Mouse (Mus musculus) gastrocnemius, postnatal 36 days (tissue): Measurements from ENCODE around the gene Hist1h4f. TPM values are rescaled to one million over a fixed set of nuclear protein-coding genes. Genes with fewer than 3 reads are reported as not detected.
A peak's percentile ranks its signal among the peaks of the same experiment; 100 is the strongest.
"Not testable (repeated sequence)": the region's sequence is repeated elsewhere in the genome, so short reads cannot be mapped to it uniquely, and the experiment has no call there.

Experiments used
- DNase-seq, 2 experiments: peaks; one replicate each; pipeline ENCODE4 v3.0.0; 2022
- intact Hi-C: fragments of 180-260 bp; cut with DNase I; formaldehyde crosslinking; loops from one replicate; pipeline ENCODE4 v1.15.1; 2025
- total RNA-seq, 2 experiments: library from RNA; stranded (reverse); gene quantifications; 2 replicates each; pipeline ENCODE4 v1.2.3; 2021

Hist1h4f gene
- total RNA-seq, 2 experiments from 2014 or later: 12.5 to 22.4 TPM

DNA sequence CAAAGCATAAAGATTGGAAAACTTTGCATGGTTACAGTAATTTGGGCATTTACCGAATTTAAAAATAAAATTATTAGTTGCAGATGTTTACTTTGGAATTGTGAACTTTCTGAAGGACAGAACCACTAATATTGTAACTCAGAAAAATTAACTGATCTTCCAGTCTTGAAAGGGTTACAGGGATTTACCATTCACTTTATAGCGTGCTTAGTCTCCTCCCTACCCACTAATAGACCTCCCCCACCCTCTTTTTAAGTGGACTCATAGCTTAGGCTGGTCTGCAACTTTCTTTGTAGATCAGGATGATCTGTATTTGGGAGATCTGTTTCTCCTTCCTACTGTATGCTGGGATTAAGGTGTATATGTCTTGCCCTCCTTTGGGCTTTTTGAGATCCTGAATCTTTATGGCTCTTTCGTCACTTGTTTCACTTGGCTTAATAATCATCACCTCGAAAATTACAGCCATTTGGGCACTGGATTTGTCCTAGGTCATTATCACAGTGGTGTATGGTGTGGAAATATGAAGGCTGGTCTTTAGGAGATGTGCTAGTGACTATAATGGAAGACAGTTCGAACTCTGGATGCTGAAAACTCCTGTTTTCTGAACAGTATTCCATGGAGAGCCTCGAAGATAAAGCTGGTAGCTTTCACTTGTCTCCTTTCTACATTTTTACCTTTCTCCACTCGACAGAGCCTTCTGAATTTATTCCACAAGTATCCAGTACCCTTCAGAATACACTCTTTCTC is 15.2 kb downstream of the Hist1h4f start:
- DNase-seq: no peak
- intact Hi-C loops: no loop called here

DNA sequence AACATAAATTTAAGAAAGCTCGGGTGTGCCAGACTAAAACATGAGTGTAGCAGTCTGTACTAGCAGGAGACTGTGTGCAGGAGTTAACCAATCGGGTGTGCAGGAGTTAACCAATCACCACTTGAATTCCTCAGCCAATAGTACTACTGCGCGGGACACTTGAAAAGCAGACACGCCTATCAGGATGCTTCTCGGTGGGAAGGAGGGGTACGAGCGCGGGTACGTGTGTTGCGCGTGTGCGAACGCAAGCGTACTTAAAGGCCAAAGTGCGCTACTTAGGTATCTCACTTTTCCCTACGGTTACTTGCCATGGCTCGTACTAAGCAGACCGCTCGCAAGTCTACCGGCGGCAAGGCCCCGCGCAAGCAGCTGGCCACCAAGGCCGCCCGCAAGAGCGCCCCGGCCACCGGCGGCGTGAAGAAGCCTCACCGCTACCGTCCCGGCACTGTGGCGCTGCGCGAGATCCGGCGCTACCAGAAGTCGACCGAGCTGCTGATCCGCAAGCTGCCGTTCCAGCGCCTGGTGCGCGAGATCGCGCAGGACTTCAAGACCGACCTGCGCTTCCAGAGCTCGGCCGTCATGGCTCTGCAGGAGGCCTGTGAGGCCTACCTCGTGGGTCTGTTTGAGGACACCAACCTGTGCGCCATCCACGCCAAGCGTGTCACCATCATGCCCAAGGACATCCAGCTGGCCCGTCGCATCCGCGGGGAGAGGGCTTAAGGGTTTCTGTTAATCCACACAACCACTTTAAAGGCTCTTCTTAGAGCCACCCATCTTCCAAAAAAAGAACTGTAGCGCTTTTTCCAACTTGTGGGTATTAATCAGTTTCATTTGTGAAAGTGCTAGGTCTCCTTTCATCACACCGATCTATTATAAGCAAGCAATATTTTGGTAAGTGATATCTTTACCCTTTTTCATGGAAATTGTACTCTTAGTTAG is 16.0 kb downstream of the Hist1h4f start, which contains the start of gene Hist1h3g:
Gene Hist1h3g (plus strand): TSS at position 286 of the 939 bp plus-strand sequence.
- DNase-seq: peak; percentile 57 to 70
- intact Hi-C loops: not testable (repeated sequence)

DNA sequence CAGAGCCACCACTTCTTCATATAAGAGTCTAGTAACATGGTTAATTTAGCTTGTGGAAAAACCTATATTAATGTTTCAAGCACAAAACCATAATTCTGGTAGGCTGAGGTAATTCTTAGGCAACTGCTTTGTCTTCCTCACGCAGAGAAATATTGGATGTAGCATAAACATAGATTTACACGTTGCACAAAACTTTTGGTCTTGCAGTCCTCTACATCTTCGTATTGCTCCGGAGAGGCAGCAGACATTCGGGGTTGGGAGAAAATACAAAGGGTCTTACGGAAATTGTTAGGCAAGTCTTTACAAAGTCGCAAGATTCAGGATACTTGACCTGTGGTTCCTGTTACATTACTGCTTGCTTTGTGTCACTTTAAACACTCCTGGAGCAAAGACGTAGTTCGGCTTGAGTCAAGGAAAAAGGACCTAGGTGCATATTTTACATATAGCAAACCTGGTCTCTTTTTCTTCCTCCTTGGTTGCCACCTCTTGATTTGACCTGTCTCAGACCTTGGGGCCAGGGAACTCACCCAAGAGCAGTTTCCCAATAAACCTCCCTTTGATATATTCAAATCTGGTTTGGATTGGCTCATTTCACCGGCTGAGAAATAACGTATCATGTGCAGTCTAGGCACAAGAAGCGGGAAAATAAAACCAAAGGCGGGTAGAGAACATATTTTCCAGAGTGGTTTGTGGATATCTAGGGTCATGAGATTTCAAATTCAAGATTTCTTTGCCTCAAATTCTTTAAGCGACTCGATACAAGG is 16.9 kb downstream of the Hist1h4f start:
- DNase-seq: no peak
- intact Hi-C loops: no loop called here

DNA sequence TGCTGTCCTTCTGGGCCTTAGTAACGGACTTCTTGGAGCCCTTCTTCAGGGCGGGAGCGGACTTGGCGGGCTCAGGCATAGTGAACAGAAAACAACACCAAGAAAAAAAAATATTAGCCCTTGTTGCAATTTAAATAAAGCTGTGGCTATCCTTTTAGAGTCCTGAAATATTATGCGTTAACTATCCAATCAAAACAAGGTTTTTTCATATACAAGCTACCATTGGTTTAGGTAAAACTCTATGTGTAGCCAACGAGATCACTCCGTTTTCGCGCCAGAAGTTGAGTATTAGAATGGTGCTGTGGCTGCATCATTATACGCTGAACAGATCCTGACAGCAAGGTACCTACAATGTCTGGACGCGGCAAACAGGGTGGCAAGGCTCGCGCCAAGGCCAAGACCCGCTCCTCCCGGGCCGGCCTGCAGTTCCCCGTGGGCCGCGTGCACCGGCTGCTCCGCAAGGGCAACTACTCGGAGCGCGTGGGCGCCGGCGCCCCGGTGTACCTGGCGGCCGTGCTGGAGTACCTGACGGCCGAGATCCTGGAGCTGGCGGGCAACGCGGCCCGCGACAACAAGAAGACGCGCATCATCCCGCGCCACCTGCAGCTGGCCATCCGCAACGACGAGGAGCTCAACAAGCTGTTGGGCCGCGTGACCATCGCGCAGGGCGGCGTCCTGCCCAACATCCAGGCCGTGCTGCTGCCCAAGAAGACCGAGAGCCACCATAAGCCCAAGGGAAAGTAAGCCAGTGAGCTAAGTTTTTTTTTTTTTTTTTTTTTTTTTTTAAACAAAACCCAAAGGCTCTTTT is 17.7 kb downstream of the Hist1h4f start, which contains the start of gene Hist1h2af:
Gene Hist1h2af (plus strand): TSS at position 347 of the 808 bp plus-strand sequence.
- intact Hi-C loops, DNase-seq: not testable (repeated sequence)

DNA sequence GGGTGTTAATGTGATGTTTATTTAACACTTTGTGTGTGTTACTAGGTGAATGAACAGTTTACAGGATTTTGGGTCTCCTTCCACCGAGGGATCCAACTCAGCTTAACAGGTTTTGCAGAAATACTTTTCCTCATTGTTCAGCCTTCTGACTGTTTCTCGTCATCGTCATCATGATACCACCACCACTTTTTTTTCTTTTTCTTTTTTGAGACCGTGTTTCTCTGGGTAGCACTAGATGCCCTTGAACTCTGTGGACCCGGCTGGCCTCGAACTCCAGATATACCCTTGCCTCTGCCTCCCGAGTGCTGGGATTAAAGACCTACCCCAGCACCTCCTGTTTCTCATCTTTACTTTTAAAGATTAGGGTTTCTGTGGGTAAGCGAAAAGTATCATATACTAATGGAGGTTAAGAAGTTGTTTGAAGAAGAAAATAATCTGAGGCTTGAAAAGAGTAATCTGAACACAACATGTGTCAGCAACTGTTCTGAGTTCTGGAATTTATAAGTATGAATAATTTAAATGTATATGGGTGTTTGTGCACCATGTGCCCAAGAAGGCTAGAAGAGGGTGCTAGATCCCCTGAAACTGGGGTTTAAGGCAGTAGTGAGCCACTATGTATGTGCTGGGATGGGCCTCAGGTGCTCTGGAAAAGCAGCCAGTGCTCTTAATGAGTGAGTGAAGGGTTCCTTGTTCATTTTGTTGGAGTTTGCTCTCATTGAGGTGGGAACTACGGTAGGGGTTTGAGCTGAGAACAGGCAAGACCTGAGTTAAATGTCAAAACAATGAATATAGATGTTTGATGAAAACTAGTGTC is 19.0 kb downstream of the Hist1h4f start:
- intact Hi-C loops: no loop called here
- DNase-seq: no peak

DNA sequence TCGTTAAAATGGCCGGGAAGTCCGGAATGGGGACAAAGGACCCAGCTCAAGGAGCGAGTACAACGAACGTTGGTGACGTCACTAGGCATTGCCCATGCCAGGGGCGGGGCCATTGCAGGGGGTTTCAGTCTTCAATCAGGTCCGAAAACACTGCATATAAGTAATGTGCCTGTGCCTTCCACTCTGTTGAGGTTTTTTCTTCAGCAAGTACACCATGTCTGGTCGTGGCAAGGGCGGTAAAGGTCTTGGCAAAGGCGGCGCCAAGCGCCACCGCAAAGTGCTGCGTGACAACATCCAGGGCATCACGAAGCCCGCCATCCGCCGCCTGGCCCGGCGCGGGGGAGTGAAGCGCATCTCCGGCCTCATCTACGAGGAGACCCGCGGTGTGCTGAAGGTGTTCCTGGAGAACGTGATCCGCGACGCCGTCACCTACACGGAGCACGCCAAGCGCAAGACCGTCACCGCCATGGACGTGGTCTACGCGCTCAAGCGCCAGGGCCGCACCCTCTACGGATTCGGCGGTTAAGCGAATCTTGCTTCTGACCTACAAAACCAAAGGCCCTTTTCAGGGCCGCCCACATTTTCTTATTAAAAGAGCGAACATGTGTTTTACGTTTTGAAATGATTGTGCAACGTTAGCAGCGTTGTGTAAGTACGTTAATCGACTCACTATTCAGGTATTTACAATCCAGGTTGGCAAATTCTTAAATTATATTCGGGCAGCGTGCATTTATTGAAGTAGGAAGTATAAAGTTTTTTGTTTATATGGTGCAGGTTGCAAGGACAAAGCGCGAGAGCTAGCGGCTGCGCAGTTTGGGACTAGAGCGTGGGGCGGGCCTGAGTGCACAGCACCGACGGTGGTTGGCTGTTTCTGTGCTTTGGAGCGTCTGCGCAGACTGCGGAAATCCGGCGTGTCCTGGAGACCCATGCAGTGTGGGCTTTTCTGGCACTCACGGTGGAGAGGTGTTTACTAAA is 20.3 kb downstream of the Hist1h4f start, which contains the start of gene Hist1h4h:
Gene Hist1h4h (plus strand): TSS at position 150 of the 975 bp plus-strand sequence.
- DNase-seq: peak; percentile 88
- intact Hi-C loops: no loop called here

DNA sequence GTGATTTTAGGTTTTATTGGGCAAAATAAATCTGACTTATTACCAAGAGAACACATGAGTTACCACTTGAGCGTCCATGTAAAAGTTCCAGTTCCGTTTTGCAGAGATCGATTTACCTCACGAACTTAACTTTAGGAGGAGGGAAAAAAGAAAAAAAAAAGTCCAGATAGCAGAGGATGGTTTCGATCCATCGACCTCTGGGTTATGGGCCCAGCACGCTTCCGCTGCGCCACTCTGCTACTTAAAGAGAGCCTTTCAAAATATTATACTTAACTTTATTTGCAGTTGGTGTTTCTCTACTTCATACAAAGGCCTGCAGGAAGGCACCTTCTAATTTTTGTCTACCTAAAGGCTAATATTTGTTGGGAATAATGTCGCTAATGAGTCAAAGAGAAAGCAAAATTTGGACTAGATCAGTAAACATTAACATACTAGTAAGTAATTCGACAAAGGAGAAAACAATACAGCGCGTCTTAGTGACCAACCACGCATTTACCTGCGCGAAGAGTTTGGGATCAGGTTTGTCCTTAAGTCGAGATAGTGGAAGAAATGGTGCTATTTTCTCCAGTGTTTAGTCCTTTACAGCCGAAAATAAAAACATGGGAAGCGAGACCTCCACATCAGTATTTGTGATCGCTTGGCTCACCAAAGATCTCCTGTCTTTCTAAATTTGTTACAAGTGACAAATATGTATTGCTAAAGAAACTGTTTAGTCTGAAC is 21.1 kb downstream of the Hist1h4f start:
- peak in 1 of 2 experiments; percentile 65 for DNase-seq
- intact Hi-C loops: no loop called here

DNA sequence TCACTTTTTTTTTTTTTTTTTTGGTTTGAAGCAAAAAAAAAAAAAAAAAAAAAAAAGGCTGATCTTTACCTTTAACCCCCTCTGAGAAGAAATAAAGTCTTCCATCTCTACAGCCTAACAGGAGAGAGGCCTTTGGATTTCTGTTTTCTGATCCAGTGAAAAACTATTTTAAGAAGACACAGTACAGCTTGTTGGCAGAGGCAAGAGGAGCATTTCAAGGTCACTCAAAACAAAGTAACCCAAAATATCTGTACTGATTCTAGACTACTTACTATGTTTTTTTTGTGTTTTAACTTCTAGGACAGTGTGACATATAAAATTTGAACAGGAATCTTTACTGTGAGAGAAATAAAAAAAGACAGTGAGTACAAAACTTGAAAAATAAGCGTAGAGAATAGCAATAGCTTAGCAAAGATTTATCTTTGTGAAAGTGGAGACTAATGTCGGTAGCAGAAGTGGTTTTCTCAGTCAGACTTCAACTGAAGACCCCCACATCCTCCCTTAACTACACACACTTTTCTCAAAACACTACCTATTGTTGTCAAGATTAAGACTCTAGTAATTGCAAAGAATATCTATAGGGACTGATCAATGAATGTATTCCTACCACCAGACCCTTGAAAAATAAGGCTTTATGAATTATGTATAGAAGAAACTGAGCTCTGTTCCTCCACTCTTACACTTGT is 21.8 kb downstream of the Hist1h4f start:
- no peak for DNase-seq
- intact Hi-C loops: no loop called here

DNA sequence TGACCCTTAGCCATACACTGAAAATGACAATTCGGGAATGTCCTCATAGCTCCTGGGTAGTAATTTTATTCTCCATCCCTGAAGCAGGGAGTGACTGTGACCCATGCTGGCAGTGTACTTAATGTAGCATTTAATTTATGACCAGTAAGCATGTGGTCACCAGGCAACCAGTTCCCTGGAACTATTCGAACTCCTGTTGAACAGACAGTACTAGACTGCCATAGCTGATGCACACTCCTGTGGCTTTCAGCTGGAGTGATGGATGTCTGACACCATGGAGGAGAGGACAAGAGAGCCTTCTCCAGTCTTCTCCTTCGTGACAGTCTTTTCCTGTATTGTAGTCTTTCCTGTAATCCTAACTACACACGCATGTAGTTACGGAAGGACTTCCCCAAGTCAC is 22.4 kb downstream of the Hist1h4f start:
- intact Hi-C loops: no loop called here
- no peak for DNase-seq

DNA sequence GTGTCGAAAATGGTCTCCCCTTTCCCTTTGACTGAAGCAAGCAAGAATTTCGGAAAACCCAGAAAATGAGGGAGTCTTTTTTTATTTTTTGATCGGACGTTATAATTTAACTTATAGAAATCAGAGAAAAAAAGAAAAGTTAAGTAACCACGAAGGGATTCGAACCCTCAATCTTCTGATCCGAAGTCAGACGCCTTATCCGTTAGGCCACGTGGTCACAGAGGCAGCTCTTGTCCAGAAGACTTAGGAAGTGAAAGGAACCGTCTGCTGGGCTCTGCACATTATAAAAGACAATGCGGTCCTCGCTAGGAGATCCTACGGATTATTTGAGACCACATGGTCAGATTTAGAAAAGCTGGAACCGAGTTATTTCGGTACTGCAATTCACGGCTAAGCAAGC is 25.1 kb downstream of the Hist1h4f start:
- DNase-seq: peak; percentile 82 to 86
- intact Hi-C loops: no loop called here

DNA sequence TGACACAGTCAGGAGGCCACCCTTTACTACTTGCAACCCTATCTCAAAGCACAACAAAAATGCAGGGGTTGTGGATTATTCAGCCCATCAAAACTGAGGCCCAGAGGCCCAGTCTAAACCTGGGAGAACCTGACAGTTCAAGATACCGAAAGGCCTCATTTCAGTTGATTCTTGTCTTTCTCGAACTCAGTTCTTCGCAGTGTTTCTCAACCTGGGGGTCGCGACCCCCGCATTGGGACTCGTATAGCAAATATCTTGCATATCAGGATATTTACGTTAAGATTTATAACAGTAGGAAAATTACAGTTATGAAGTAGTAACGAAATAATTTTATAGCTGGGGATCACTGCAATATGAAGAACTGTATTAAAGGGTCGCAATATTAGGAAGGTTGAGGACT is 25.5 kb downstream of the Hist1h4f start:
- intact Hi-C loops: no loop called here
- DNase-seq: no peak

DNA sequence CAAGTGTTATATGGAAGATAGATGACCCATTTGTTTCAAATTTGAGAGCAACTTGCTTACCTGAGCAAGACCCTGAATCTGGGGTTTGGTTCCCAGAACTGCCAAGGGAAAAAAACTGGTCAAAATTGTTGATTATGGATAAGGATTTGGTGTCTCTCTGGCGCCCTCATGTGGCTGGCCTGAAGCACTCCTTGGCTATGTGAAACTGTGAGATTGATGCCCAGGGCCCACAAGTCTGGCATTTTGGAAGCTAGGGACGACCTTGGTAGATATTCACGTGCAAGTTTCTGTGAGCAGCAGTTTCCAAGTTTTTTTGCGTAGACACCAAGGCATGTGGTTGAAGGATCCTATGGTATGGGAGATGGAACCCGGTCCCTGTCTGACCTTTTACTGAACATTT is 26.8 kb downstream of the Hist1h4f start:
- DNase-seq: peak; percentile 41 to 55
- intact Hi-C loops: no loop called here

DNA sequence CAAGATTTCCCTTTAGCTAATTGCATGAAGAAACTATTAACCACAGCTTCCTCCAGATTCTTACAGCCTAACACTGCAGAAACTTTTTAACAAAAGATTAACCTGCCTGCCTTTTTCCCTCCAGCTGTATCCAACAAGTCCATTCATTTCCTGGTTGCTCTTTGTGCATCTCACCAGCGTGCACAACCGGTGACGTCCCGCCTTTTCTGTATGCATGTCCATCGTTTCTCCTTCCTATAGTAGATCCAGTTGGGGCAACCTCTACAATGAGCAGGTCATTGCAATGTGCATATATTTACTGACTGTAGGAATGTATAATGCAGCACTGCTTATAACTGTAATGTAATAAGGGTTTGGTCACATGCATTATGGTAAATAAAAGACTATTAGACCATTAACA is 27.5 kb downstream of the Hist1h4f start:
- intact Hi-C loops: no loop called here

DNA sequence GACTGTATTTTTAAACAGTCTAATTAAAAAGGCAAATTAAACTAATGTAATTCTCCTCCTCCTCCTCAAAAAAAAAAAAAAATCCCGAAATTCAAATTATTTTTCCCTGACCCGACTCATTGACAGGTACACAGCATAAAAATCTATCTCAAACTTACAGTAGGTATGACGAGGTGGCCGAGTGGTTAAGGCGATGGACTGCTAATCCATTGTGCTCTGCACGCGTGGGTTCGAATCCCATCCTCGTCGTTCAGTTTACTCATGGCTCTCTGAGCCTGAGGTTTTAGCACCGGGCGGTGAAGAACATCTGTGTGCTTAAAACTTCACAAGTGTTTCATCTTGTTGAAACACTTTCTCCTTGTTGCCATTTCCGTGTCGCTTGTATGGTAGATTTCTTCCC is 29.7 kb downstream of the Hist1h4f start:
- intact Hi-C loops: no loop called here
- peak; percentile 56 to 60 for DNase-seq

More for the DNA sequence above, 27.5 kb downstream of the Hist1h4f start:
- no peak for DNase-seq

DNA sequence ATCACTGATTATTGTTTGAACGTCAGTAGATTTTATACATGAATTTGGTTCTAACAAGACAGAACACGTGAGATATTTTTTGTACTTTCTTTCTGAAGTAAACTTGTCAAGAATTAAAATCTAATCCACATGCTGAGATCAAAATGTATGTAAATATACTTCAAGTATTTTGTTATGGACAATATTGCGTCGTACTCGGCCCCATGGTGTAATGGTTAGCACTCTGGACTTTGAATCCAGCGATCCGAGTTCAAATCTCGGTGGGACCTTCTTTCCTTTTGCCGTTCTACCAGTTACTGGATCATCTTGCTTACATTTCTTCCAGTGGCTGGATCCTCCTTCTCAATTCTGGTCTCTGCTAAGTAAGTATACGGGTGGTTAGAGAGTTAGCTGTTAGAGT is 32.0 kb downstream of the Hist1h4f start:
- intact Hi-C loops: loop anchor here (1.0 to 5.0 kb wide), 2 partner anchors 87 to 1492 kb away; no protein-coding TSS in a partner anchor

DNA sequence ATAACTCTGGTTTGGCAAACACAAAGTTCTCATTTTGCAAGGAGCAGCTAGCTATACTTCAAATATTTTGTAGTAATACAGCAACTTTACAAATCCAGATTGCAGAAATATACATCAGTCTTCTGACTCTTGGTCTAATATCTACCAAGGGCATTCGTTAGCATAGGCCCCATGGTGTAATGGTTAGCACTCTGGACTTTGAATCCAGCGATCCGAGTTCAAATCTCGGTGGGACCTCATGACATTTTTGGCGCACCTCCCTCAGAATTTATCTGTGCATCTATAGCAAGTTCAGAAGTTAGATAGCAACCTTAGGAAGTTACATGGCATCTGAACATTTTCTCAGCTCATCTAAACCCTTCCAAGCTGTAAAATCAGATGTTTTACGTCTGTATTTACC is 32.6 kb downstream of the Hist1h4f start:
- intact Hi-C loops: loop anchor here (1.0 to 5.0 kb wide), 2 partner anchors 87 to 1492 kb away; no protein-coding TSS in a partner anchor
- DNase-seq: peak; percentile 46 to 59

More for the DNA sequence above, 32.0 kb downstream of the Hist1h4f start:
- peak; percentile 44 to 61 for DNase-seq
